Mouse (Mus musculus): ENCODE measurements at regions not wholly inside any gene's neighbourhood (a gene's known extent, or its start where the extent isn't known, plus 50 kb on each side); places are given as distances from the start of the nearest gene placed in this dataset.
A peak's percentile ranks its signal among the peaks of the same experiment; 100 is the strongest.

DNA sequence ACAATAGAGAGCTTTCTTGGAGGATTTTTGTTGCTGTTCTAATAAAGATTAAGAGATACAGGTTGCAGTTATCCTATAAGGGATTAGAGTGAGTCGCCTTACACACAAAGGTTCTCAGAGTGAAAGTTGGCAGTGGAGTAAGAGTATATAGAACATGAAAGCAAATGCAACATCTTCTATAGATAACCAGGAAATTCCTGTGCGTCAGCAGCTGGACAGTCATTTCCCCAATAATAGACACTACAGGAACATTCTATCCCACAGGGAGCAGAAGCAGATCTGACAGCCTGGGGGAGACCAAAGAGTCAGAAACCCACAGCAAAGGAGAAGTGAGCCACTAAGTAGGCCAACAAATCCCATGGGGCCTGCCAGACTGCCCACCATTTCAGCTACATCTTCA lies 348.7 kb downstream of the Elavl2 start:
- DNase-seq (ENCODE audit: low read depth, low spot score), result no peak

DNA sequence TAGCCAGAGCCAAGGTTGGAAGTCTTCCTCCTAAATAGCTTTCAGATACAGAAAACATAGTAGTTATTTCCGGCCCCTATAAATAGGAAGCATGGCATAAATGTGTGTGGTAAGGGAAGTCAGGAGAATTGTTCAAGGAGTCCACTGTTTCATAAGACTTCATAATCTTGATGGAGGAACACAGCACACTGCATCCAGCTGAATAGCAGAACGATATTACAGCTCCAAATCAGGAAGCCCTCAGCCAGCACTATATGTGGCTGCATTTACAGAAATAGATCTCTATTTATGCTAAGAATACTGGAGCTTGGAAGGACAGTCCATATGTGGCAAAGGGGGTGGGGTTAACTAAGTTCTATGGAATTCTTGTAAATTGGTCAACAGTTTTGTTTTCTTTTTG lies 371.1 kb downstream of the Elavl2 start:
- no peak for DNase-seq (ENCODE audit: low read depth, low spot score)

DNA sequence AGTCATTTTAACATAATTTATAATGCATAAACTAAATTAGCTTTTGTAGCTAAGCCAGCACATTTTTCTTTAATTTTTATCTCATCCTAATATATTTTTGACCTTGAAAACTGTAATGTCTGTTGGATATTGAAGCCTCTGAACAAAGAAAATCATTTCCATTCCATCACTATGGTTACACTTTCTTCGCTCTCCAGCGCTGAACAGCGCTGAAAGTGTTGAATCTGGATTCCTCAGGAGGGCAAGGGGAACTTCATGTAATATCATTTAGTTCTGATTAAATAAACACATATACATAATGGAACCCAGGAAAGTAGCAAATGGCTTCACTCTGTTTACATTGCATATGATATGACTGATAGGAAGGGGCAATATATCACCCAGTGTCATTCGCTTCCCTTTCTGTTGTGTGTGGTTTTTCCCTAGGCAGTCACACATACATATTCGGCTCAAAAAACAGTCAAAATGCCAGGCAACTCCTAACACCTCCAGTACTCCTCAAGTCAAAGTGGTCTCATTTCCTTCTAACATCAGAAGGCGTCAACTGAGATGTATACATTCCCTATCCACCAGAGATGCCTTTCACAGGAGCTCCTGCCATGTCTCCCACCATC lies 372.5 kb downstream of the Elavl2 start:
- no peak for DNase-seq (ENCODE audit: low read depth, low spot score)

DNA sequence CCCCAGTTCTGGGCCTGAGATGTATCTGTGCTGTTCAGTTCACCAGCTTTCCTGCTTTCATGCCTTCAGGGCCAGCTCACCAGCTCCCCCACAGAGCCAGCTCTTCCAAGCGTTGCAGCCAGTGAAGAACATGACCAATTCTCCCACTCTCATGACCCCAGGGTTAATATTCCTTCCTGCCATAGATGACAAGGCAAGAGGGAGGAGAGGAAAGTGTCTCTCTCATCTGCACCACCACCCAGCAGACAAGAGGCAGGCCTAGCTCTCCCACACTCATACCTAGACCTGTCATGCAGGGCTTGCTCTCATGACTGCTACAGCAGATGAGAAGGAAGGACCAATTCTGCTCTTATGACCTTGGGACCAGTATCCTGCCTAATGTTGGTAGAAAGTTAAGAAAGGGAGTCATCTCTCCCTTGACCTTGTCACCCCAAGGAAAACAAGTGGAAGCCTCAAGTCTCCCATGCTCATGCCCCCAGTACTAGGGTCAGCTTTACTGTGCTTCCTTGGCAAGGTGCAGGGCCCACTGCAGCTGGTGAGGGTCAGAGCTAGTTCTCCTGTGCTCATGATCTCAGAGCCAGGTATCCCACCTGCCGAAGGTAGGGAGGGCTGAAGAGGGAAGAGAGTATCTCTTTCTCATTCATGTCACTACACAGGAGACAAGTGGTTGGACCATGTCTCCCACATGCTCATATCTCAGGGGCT lies 404.0 kb downstream of the Elavl2 start:
- no peak for DNase-seq (ENCODE audit: low read depth, low spot score)

DNA sequence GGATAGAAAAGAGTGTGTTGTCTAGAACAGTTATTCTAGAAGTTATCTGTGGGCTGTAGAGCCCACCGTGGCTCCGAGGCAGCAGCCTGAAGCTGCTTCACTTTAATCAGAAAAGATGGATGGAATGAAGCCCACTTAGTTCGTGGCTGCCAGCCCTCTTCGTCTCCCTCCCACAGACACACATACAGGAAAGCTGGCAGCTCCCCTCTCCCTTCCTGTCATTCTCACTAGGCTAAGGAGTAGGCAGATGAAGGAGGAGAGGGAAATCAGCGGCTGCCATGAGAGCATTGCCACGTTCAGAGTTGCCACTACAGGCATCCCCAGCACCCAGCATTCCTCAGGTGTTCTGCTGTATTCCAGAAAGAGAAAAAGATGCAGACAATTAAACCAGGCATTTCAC lies 435.9 kb downstream of the Elavl2 start:
- DNase-seq (ENCODE audit: low read depth, low spot score), result no peak

DNA sequence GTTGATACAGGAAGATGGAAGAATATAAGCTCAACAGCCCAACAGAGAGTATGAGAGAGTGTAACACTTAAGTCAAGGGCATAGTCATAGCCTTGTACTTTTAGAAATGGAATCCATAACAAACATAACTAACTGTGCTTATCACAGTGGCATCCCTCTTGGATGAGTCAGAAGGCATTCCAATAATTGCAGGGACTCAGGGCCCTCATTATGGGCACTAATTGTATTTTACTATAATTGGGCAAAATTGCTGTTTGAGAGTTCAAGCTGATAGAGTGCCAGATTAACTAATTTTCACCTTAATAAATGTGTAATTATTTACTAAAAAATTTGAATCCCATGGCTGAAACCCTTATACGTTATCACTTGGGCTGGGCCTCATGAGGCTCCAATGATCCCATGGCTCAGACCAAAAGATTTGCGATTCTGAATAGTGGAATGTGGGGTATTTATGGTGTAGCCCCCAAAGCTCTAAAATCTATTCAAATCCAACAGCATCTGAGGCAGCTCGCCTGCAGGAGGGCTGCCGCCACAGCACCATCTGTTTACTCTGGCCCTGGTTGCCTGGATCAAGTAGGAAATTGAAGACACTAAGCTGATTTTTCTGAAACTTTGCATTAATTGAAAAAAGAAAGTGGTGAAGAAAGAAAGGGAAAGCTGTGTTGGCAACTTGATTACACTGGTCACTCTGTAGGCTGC lies 456.7 kb downstream of the Elavl2 start:
- DNase-seq (ENCODE audit: low read depth, low spot score), result no peak

DNA sequence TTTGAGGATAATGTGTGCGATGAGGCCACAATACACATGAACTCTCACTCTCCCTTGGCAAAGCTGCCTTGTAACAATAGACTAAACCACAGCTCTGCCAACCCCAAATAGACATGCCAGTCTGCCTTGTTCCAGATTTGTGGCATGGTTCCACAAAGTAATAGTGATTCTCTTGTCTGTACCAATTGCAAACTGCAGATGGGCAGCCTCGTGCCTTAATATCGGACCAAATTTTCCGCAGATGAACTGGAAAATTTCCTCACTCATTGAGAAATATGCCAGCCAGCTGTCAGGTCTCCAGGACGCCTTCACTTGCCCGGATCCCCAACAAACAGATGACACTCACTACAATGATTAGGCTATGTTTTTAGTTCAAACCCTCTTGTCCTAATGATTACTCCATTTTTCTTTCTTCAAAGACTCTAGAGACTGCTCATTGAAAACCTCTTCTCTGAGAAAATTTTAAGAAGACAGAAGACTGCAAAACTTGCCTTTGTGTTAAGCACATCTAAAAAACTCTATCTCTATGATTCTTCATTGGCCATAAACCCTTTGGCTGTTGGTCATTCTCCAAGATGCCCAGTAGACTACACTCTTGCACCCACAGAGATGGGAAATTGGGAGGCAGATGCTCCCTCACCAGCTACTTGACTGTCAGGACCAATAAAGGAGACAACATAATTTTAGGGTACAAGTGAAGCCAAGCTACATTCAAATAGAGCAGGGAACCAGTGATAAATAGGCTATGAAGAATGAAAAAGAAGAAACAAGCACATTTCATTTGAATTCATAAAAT lies 483.1 kb downstream of the Elavl2 start:
- DNase-seq (ENCODE audit: low read depth, low spot score), result no peak

DNA sequence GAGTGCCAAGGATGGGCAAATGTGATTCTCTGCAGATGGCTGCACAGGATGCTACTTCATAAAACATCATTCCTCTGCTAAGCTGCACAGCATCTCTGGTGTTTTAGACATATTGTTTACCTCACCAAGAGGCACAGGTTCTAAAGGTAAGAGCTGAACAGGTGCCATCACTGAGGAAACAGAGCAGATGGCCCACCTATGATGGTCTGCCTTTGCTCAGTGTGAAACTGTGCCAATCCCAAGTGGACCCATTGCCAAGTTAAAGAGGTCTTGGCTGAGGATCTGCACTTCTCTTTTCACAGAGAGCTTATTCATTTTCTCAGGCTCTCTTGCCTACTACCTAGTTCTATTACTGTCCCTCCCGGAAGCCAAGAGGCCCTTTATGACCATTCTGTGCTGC lies 494.3 kb downstream of the Elavl2 start:
- DNase-seq (ENCODE audit: low read depth, low spot score), result no peak

DNA sequence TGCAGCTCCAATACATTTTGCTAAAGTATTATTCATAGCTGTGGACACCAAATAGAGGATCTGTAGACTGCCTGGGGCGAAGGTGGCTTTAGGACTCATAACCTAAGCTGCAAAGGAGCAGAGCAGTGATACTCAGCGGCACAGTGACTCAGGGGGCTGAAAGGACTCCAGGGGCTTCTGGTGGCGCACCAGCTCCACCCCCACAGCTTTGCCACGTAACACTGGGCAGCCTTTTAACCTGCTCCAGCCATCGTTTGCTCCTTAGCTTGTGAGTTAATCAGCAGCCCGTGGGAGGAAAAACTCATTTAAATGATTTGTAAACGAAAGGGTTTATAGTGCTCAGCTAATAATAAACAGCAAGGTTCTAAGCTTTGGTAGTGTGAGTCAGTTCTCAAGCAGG lies 532.4 kb downstream of the Elavl2 start:
- DNase-seq (ENCODE audit: low read depth, low spot score), result no peak

DNA sequence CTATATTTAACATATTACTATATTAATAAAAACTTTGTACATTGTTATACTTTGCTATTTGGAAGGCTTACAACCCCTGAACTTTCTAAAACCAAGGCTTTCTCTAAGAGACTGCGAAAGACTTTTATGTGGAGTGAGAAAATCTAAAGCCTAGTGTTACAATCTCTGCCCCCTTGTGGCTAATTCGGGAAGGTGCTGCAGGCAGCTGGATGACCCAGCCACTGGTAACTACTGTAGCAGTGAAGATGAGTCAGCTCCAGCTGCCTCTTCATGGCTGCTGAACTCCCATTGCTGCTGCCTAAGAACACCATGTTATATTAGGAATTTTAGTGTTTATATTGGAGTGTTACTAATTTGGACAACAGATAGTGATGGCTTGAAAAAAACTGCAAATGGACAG lies 539.7 kb downstream of the Elavl2 start:
- DNase-seq (ENCODE audit: low read depth, low spot score), result peak; percentile 37

DNA sequence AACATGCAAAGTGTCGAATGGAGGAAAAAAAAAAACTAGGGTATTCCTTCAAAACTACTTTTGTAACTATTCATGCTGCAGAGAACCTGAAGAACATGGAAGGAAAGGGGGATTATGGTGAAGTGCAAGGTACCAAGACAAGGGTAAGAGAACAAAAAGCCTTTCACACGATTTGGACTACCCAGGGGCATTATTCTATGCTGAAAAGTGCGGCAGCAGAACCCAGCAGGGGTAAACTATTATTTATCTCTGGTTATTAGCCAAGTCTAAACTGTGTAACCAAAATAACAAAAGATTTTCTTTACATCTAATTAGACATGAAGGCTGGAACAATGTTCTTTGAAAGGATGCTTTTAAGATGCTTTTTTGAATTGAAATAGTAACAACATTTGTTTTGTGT lies 560.8 kb downstream of the Elavl2 start:
- DNase-seq (ENCODE audit: low read depth, low spot score), result no peak

DNA sequence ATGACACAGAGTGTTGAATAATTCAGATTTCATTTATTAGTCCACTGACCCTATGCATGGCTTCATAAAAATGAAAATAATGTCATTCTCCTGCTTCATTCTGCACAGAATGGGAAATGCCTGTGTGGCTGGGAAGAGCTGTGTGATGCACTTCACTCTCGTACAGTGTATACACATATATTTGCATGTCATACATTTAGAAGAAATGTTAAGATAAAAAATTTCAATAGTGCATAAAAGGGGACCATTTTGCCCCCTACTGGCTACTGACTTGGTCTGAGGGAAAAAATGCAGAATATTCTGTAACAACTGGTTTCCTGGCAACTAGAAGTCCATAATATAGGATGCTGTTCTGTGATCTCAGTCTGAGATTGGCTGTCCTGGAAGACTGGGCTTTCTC lies 580.5 kb downstream of the Zfp352 start:
- DNase-seq (ENCODE audit: low read depth, low spot score), result peak; percentile 2

DNA sequence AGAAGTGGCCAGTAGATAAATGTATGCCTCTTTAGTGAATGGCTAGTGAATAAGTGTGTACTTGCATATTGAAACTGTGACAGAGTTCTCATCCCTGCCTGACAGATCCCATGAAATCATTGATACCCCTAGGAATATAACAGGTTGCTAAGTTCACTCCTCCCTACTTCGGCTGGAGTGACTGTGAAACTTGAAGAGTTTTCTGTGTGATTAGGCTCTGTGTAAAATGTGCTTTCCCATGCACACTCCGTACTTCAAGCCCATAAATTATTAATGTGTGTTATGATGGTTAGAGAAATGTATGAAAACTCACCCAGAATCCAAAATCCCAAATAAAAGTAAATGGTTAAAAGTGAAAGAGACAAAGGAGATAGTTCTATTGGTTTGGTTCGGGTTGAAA lies 580.0 kb downstream of the Zfp352 start:
- DNase-seq (ENCODE audit: low read depth, low spot score), result no peak

DNA sequence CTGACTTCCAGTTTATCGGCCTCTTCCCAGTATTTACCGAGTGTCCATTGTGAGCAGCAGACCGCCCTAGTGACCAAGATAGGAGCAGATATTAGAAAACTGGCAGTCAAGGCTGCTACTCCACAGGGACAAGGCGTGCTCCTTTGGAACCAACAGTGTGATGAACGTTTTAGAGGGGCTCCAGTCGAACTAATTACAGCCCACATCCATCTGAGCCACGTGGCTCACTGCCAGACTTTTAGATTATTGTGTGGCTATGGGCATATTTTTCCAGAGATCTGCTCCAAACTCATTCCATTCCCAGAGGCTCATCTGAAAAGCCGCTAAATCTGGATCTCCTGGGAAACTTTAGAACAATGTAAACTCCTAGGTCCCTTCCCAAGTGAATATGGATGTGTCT lies 578.9 kb downstream of the Zfp352 start:
- DNase-seq (ENCODE audit: low read depth, low spot score), result no peak
